Mouse (Mus musculus): ENCODE measurements around the gene Pde10a.

DNA sequence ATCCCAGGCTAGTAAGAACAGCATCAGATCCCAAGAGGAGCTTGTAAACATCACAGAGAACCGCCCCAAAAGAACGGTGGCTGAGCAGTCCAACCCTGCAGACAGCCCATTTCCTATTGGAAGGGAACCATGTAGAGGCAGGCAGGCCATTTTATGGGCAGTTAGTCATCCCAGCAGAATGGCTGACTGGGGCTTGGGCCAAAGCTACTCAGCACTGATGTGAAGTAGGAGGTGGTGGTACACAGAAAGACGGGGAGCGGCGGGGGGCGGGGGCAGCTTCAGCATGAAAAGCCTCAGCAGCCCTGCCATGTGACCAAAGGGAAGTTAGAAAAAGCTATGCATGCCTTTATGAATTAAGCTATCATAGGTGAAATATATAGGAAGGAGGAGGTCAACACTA lies 252.5 kb downstream of the Pde10a start:
- TF ChIP-seq GATA1 (IDR thresholded peaks at IDR 0.05; ENCODE audit: borderline replicate concordance, low read length) (no peak), FLI1 (IDR thresholded peaks at IDR 0.05; ENCODE audit: low read length) (no peak)

Data from megakaryocyte, embryonic 14.5 days (primary cell).